Mouse (Mus musculus): ENCODE data around the gene Abcb9. TPM values are rescaled to one million over a fixed set of nuclear protein-coding genes. Genes with fewer than 3 reads are reported as not detected.

The Abcb9 gene
- polyA plus RNA-seq, 1 experiment from 2014 or later = 3.7 TPM

DNA sequence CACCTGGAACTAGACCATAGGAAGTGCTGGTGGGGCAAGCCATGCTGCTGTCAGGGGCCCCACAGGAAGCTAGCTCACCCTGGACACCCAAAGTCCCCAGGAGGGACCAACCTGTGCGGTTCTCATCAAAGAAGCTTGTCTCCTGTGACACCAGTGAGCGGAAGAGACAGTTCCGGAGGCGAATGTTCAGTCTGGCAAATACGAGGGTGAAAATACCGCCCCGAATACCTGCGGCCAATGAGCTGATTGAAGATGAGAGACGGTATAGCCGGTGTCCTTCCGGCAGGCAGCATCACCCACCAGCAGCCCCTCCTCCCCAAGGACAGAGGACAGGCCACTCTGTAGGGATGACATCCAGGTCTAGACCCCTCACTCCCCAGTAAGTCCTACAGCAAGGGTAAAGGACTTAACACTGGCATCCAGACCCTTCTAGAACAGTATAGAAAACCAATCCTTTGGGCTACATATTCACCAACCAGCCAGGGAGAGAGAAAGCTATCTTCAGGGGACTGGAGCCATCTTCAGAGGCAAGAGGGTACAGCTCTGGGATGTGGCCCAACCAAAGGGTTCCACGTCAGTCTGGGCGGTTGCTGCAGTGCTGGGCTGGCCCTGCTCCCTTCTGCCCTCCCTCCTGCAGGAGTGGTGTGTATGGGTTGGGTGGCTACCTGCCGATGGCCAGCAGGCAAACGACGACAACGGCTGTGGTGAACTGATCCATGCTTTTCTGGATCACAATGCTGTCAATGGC is 12.5 kb downstream of the Abcb9 start:
- no peak overlapping the region for H3K4me2 ChIP-seq (ENCODE audit: low read depth, low read length)
- no peak overlapping the region for H3K27ac ChIP-seq (ENCODE audit: low read depth)
- no peaks in the 10 kb centered on the region for H3K36me3 ChIP-seq (replicated peaks; ENCODE audit: insufficient read depth, low read length)
- no peak overlapping the region; the same call in 1 of the 2 replicates for H3K9ac ChIP-seq (replicated peaks)
- no peaks in the 10 kb centered on the region for H3K9me3 ChIP-seq (ENCODE audit: low read length)
- H3K4me1 ChIP-seq (ENCODE audit: insufficient read depth) = peaks cover 4% of the 10 kb centered on the region; the same call in 1 of the 2 replicates
- 86% methylated on average over 17 of the region's 17 CpGs for WGBS (ENCODE audit: insufficient replicate concordance)
- no peaks in the 10 kb centered on the region for H3K27me3 ChIP-seq (ENCODE audit: insufficient read depth, low read length)
- DNase-seq (no peak), ATAC-seq (no peak)
- H3K4me3 ChIP-seq (ENCODE audit: low read depth, low read length) = no peak overlapping the region
- TF ChIP-seq CTCF (IDR thresholded peaks at IDR 0.05; ENCODE audit: low read depth) (no peak), EP300 (IDR thresholded peaks at IDR 0.05; ENCODE audit: low read depth) (no peak)

DNA sequence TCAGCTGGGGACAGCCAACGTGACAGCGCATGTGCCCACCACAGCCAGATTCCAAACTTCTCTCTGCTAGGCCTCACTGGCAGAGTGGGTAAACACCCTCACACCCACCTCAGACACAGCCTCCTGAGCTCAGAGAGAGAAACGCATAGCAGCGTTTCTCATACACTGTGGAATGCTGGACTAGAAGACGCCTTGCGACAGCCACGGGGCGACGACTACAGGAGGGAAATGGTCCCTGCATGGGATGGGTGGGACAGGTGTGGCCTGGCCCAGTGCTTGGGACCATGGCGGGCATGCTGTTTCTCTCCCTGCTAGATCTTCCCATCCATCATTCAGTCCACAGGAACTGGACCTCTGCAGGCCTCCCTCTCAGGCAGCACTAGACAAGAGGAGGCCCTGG is 13.2 kb downstream of the Abcb9 start:
- ATAC-seq (no peak), DNase-seq (no peak)
- peaks cover 4% of the 10 kb centered on the region; the same call in 1 of the 2 replicates for H3K4me1 ChIP-seq (ENCODE audit: insufficient read depth)
- H3K27me3 ChIP-seq (ENCODE audit: insufficient read depth, low read length) = no peaks in the 10 kb centered on the region
- no peaks in the 10 kb centered on the region for H3K36me3 ChIP-seq (replicated peaks; ENCODE audit: insufficient read depth, low read length)
- TF ChIP-seq EP300 (IDR thresholded peaks at IDR 0.05; ENCODE audit: low read depth) = no peak
- TF ChIP-seq CTCF (IDR thresholded peaks at IDR 0.05; ENCODE audit: low read depth) = 0 out of 2 replicates have a peak, but pooled peaks have one; percentile 18
- no peak overlapping the region for H3K27ac ChIP-seq (ENCODE audit: low read depth)
- H3K9me3 ChIP-seq (ENCODE audit: low read length) = no peaks in the 10 kb centered on the region
- no peak overlapping the region for H3K4me3 ChIP-seq (ENCODE audit: low read depth, low read length)
- no peak overlapping the region; the same call in 1 of the 2 replicates for H3K9ac ChIP-seq (replicated peaks)
- H3K4me2 ChIP-seq (ENCODE audit: low read depth, low read length) = no peak overlapping the region
- 77% methylated on average over 10 of the region's 10 CpGs for WGBS (ENCODE audit: insufficient replicate concordance)

DNA sequence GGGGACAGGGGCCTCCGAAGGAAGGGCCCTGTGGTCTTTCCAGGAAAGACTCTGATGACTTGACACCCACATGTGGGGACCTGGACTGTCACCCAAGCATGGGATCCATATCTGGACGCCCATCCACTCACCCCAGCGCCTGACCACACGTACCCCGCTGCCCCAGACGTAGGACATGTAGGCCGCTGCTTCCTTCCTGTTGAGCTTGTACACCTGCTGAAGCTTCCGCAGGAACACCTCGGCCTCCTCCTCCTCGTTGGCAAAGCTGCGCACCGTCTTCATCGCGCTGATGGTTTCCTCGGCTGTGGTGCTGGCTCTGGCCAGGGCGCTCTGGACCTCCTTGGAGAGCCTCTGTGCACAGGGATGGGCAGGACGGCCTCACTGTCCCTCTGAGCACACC is 15.7 kb downstream of the Abcb9 start:
- H3K27me3 ChIP-seq (ENCODE audit: insufficient read depth, low read length) = no peaks in the 10 kb centered on the region
- whole genome bisulfite sequencing (ENCODE audit: insufficient replicate concordance) = 59% methylated on average over 17 of the region's 17 CpGs
- no peak overlapping the region for H3K4me3 ChIP-seq (ENCODE audit: low read depth, low read length)
- no peak overlapping the region for H3K27ac ChIP-seq (ENCODE audit: low read depth)
- H3K4me1 ChIP-seq (ENCODE audit: insufficient read depth) = peaks cover 22% of the 10 kb centered on the region
- no peaks in the 10 kb centered on the region for H3K9me3 ChIP-seq (ENCODE audit: low read length)
- DNase-seq (no peak), ATAC-seq (no peak)
- H3K4me2 ChIP-seq (ENCODE audit: low read depth, low read length) = no peak overlapping the region
- no peak for TF ChIP-seq CTCF (IDR thresholded peaks at IDR 0.05; ENCODE audit: low read depth)
- TF ChIP-seq EP300 (IDR thresholded peaks at IDR 0.05; ENCODE audit: low read depth) = no peak
- H3K9ac ChIP-seq (replicated peaks) = no peak overlapping the region
- H3K36me3 ChIP-seq (replicated peaks; ENCODE audit: insufficient read depth, low read length) = no peaks in the 10 kb centered on the region

DNA sequence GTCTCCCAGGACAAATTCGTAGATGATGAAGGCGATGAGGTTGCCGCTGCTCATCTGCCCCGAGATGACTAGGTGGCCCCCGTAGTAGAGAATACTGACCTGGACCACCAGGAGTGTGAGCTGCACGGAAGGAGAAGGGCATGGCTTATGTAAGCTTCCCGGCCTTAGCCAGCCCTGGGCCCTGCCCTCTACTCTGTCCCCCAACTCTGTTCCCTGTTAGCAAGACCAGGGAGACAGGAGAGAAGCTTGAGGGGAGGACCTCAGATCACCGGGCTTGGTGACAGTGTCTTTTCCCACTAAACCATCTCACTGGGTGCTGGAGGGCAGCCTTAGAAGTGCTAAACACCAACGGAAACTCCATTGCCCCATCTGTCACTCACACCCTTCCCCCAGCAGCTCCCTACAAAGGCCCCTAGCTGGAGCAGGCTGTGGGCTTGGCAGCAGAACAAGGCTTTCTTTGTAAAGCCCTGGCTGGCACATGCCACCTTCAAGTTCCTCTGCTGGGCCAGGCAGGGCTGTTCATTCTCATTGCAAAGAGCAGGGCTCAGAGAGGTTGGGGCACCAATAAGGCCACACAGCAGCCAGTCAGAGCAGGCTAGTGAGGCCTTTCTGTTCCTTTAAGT is 16.7 kb downstream of the Abcb9 start:
- H3K4me3 ChIP-seq (ENCODE audit: low read depth, low read length) = no peak overlapping the region
- ATAC-seq = no peak
- no peaks in the 10 kb centered on the region for H3K36me3 ChIP-seq (replicated peaks; ENCODE audit: insufficient read depth, low read length)
- no peaks in the 10 kb centered on the region for H3K27me3 ChIP-seq (ENCODE audit: insufficient read depth, low read length)
- no peak overlapping the region for H3K9ac ChIP-seq (replicated peaks)
- peaks cover 25% of the 10 kb centered on the region for H3K4me1 ChIP-seq (ENCODE audit: insufficient read depth)
- 74% methylated on average over 9 of the region's 9 CpGs for whole genome bisulfite sequencing (ENCODE audit: insufficient replicate concordance)
- peak overlapping the region; percentile 16; the same call in 1 of the 2 replicates for H3K27ac ChIP-seq (ENCODE audit: low read depth)
- DNase-seq = no peak
- no peak for TF ChIP-seq CTCF (IDR thresholded peaks at IDR 0.05; ENCODE audit: low read depth)
- TF ChIP-seq EP300 (IDR thresholded peaks at IDR 0.05; ENCODE audit: low read depth) = no peak
- no peak overlapping the region for H3K4me2 ChIP-seq (ENCODE audit: low read depth, low read length)
- no peaks in the 10 kb centered on the region for H3K9me3 ChIP-seq (ENCODE audit: low read length)

DNA sequence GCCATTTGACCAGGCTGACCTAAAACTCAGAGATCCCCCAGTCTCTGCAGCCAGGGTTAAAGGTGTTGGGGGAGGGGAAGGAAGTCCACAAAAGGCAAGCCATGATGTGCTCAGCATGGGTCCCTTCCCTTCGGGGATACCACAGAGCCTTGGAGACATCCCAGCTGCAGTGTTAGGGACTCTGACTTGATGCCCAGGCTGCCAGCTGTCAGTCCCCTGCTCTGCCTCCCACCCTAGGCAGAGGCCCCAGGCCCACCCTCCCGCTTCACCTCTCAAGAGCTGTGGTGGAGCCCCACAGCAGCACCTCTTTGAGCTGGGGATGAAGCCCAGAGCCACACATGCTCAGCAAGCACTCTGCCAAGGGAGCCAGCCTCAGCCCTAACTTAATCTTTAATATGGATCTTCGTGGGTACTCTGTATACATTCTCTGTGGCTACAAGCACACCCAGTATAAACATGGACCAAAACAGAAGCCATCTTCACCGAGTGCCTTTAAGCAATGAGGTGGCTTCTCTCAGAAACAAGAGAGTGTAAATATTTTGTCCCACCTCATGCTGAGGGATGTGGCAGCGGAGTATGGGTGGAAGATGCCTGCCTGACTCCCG is 17.6 kb downstream of the Abcb9 start:
- H3K9ac ChIP-seq (replicated peaks) = no peak overlapping the region
- H3K4me2 ChIP-seq (ENCODE audit: low read depth, low read length) = no peak overlapping the region
- H3K27ac ChIP-seq (ENCODE audit: low read depth) = no peak overlapping the region
- no peaks in the 10 kb centered on the region for H3K36me3 ChIP-seq (replicated peaks; ENCODE audit: insufficient read depth, low read length)
- no peak for ATAC-seq
- no peaks in the 10 kb centered on the region for H3K9me3 ChIP-seq (ENCODE audit: low read length)
- DNase-seq = no peak
- H3K27me3 ChIP-seq (ENCODE audit: insufficient read depth, low read length) = no peaks in the 10 kb centered on the region
- WGBS (ENCODE audit: insufficient replicate concordance) = 66% methylated on average over 6 of the region's 6 CpGs
- peaks cover 30% of the 10 kb centered on the region for H3K4me1 ChIP-seq (ENCODE audit: insufficient read depth)
- no peak overlapping the region for H3K4me3 ChIP-seq (ENCODE audit: low read depth, low read length)
- TF ChIP-seq EP300 (IDR thresholded peaks at IDR 0.05; ENCODE audit: low read depth) (no peak), CTCF (IDR thresholded peaks at IDR 0.05; ENCODE audit: low read depth) (no peak)

DNA sequence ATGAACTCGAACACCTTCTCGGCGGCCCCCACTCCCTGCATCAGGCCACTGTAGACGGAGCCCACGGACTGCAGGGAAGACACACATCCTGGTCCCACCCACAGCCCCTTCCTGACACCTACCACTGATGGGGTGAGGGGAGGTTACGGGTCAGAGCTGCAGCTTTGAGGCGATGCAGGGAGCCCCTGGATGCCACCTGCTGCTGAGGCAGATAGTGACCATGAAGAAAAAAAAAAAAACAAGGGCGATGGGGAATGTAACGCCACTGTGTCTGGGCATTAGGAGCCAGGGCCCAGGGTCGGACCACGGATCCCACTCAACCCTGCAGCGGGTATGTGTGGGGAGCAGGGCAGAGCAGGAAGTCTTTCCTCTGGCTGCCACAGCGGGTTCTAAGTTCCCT is 18.4 kb downstream of the Abcb9 start:
- H3K27ac ChIP-seq (ENCODE audit: low read depth) = no peak overlapping the region
- ATAC-seq = no peak

More for the DNA sequence above, 18.4 kb downstream of the Abcb9 start:
- Histone ChIP-seq H3K27me3 (ENCODE audit: insufficient read depth, low read length) (no peaks in the 10 kb centered on the region), H3K4me2 (ENCODE audit: low read depth, low read length) (no peak overlapping the region), H3K36me3 (replicated peaks; ENCODE audit: insufficient read depth, low read length) (no peaks in the 10 kb centered on the region), H3K4me3 (ENCODE audit: low read depth, low read length) (no peak overlapping the region), H3K4me1 (ENCODE audit: insufficient read depth) (peaks cover 30% of the 10 kb centered on the region), H3K9me3 (ENCODE audit: low read length) (no peaks in the 10 kb centered on the region), H3K9ac (replicated peaks) (no peak overlapping the region)
- TF ChIP-seq CTCF (IDR thresholded peaks at IDR 0.05; ENCODE audit: low read depth) (no peak), EP300 (IDR thresholded peaks at IDR 0.05; ENCODE audit: low read depth) (no peak)
- no peak for DNase-seq
- 60% methylated on average over 13 of the region's 13 CpGs for WGBS (ENCODE audit: insufficient replicate concordance)
